Mouse (Mus musculus) bone marrow macrophage, adult 2 months (primary cell): ENCODE data around the gene Nptxr. TPM values are rescaled to one million over a fixed set of nuclear protein-coding genes. Genes with fewer than 3 reads are reported as not detected.

ENCODE experiments used
- H3K27ac ChIP-seq: 2 replicates; pipeline ENCODE4 v1.5.1; 2012; ENCODE audit warnings: low read depth, low read length; ENCODE audit not compliant: insufficient read depth
- H3K4me1 ChIP-seq: 2 replicates; pipeline ENCODE4 v1.6.1; 2012; ENCODE audit warnings: low read length; ENCODE audit not compliant: control insufficient read depth, insufficient read depth
- H3K4me3 ChIP-seq: 2 replicates; pipeline ENCODE4 v1.5.1; 2012; ENCODE audit warnings: mild to moderate bottlenecking, low read length, moderate library complexity; ENCODE audit not compliant: insufficient read depth
- CTCF ChIP-seq: IDR thresholded peaks from 2 replicates; pipeline ENCODE4 v1.5.1; 2012; ENCODE audit warnings: low read depth, mild to moderate bottlenecking, low read length, moderate library complexity
- POLR2A ChIP-seq: IDR thresholded peaks from 2 replicates; pipeline ENCODE4 v1.6.1; 2012; ENCODE audit warnings: mild to moderate bottlenecking, low read depth, low read length, borderline replicate concordance
- polyA plus RNA-seq: library from polyadenylated mRNA; stranded (reverse); fragments of >200 nt; gene quantifications from 2 replicates; pipeline ENCODE4 v1.2.4, GENCODE M21; 2012; ENCODE audit not compliant: missing spikeins, insufficient read depth, insufficient read length

Nptxr gene
- polyA plus RNA-seq, 1 experiment = 4.5 TPM

GRCm38 (mm10) chr15:79749162-79749561 lies 55.4 kb downstream of the Nptxr start:
- no peaks in the 10 kb centered on the region for H3K4me1 ChIP-seq
- H3K4me3 ChIP-seq = no peak overlapping the region
- TF ChIP-seq POLR2A = no peak
- TF ChIP-seq CTCF = peak; percentile 5; the same call in 1 of the 2 replicates

DNA sequence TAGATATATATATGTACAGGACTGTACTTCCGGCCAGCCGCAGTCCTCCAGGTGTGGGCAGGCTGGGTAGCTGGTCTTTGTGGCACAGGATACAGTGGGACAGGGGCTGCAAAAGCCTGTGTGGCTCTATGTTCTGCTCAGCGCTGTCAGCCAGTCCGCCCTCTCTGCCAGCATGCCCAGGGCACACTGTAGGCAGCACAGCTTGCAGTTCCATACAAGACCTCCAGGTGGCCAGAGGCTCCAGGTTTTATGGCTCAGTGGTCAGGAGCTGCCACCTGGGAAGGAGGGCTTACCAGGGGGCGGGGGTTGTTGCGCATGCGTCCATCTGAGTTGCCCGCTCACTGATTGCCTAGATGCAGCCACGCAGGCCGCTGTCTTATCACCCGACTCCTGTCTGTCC lies 56.6 kb downstream of the Nptxr start:
- Histone ChIP-seq H3K4me3 (no peak overlapping the region), H3K27ac (no peak overlapping the region), H3K4me1 (peaks cover 3% of the 10 kb centered on the region)
- no peak for TF ChIP-seq CTCF

More at GRCm38 (mm10) chr15:79749162-79749561, 55.4 kb downstream of the Nptxr start:
- H3K27ac ChIP-seq = no peak overlapping the region

GRCm38 (mm10) chr15:79745883-79746282 lies 58.7 kb downstream of the Nptxr start:
- no peak overlapping the region for H3K4me3 ChIP-seq
- peaks cover 9% of the 10 kb centered on the region for H3K4me1 ChIP-seq

DNA sequence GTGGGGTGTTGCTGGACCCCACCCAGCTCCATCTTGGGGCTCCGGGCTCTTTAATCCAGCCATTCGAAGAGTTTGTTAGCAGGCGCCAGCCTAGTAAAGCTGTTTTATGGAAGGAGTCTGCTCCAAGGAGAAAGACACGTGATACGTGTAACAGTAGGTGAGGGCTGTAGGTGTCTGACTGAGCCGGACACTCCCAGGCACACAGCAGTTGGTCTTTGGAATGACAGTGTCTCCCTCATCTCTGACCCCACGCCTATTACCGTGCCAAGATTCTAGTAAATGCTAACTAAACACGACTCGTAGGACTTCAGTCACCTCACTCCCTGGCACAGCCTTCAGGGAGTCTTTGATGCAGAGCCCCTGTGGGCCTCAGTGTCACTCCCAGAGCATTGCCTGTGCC lies 59.3 kb downstream of the Nptxr start:
- Histone ChIP-seq H3K4me1 (peaks cover 13% of the 10 kb centered on the region), H3K4me3 (no peak overlapping the region), H3K27ac (no peak overlapping the region)
- TF ChIP-seq CTCF (no peak), POLR2A (no peak)

More at GRCm38 (mm10) chr15:79745883-79746282, 58.7 kb downstream of the Nptxr start:
- H3K27ac ChIP-seq = no peak overlapping the region
- TF ChIP-seq POLR2A (no peak), CTCF (no peak)

DNA sequence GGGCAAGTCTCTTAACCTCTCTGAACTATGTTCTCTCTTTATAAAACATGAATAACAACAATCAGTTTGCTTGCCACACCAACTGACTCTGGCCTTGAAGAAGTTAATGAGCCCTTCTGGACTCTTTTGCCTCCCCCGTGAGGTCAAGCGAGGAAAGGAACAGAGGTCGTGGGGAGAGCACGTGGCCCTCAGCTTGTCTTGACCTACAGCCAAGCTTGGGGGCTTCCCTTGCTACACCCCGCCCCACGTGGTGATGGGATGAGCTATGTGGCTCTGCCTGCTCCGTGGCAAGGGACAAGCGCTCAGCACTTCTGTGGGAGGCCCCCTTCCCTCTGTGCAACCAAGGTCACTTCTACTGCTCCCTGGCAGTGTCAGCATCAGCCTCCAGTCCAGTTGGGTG lies 59.8 kb downstream of the Nptxr start:
- Histone ChIP-seq H3K27ac (no peak overlapping the region), H3K4me3 (no peak overlapping the region), H3K4me1 (peaks cover 13% of the 10 kb centered on the region)
- no peak for TF ChIP-seq CTCF

- TF ChIP-seq CTCF (no peak), POLR2A (no peak)
- no peak overlapping the region for H3K27ac ChIP-seq
- peaks cover 13% of the 10 kb centered on the region for H3K4me1 ChIP-seq
- no peak overlapping the region for H3K4me3 ChIP-seq
Measured at GRCm38 (mm10) chr15:79744001-79744400, 60.6 kb downstream of the Nptxr start.

DNA sequence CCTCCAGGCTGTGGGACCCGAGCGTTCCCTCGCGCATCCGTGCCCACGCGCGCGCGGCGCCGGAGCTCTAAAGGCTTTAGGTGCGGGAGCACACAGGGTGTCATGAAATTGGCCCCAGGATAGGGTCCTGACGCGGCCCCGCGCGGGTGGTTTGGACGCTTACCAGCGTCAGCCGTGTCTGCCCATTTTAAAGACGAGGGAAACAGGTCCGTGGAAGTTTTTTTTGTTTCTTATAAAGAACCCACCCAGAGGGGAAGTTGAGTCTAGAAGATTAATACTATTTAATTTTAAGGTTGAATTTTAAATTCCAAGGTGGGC lies 61.9 kb downstream of the Nptxr start:
- Histone ChIP-seq H3K4me3 (peak overlapping the region; percentile 78), H3K27ac (no peak overlapping the region), H3K4me1 (peaks cover 13% of the 10 kb centered on the region)
- TF ChIP-seq CTCF (no peak), POLR2A (no peak)

- Histone ChIP-seq H3K4me1 (peaks cover 13% of the 10 kb centered on the region), H3K27ac (peak within 1 kb of the TSS; percentile 78), H3K4me3 (peak within 1 kb of the TSS; percentile 78)
- no peak for TF ChIP-seq CTCF
- TF ChIP-seq POLR2A = no peak
Measured at GRCm38 (mm10) chr15:79741921-79742705, 62.5 kb downstream of the Nptxr start, which contains the start of gene Sun2. Sun2 (minus strand) TSS chr15:79742536.

DNA sequence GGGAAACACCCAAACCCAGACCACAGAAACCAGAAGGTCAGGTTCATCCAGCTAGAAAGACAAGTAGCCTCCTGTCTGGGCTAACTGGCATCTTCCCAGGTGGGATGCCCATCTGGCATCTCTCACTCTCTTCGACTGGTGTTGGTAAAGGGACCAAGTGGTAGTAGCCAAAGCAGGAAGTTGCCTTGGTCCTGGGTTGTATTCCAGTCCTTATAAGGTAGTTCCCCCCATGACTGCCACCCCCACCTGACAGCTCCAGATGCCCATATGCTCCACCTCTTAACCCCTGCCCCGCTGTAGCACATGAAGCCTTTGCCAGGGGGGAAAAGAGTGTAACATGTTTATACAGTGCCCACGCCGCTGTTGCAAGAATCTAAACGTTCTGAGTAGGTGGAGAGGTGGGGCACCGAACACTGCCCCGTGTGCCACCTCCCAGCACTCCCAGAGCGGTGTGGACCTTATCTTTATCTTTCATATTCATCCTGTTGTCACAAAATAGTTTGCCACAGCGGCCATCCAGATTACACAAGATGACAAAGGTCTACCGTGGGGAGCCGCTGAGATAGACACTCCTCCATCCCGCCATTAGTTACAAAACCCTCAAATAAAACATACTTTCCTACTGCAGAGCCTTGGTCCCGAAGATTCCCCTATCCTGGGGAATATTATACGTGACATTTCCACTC lies 63.2 kb downstream of the Nptxr start:
- Histone ChIP-seq H3K4me3 (peak overlapping the region; percentile 78), H3K27ac (peak overlapping the region; percentile 78), H3K4me1 (peaks cover 13% of the 10 kb centered on the region)
- no peak for TF ChIP-seq CTCF
- TF ChIP-seq POLR2A = no peak

GRCm38 (mm10) chr15:79740739-79741138 lies 63.8 kb downstream of the Nptxr start:
- TF ChIP-seq CTCF (no peak), POLR2A (no peak)
- H3K4me1 ChIP-seq = peaks cover 13% of the 10 kb centered on the region
- H3K27ac ChIP-seq = no peak overlapping the region
- H3K4me3 ChIP-seq = peak overlapping the region; percentile 78; the same call in 1 of the 2 replicates

Other genes starting within 250 kb of the Nptxr start
- 0.86 TPM in 1 of 2 replicates, not detected in the other for gene Dmc1, start 199.7 kb downstream of the Nptxr start, polyA plus RNA-seq
- gene Fam227a, start 145.8 kb downstream of the Nptxr start, polyA plus RNA-seq = 2.2 and 2.6 TPM in 2 replicates
- 12.5 and 14.7 TPM in 2 replicates for gene Cby1, start 145.6 kb downstream of the Nptxr start, polyA plus RNA-seq
- 129 and 135 TPM in 2 replicates for gene Tomm22, start 133.9 kb downstream of the Nptxr start, polyA plus RNA-seq
- gene Josd1, start 116.8 kb downstream of the Nptxr start, polyA plus RNA-seq = 20.2 and 21.0 TPM in 2 replicates
- 27.1 and 32.7 TPM in 2 replicates for gene Gtpbp1, start 113.9 kb downstream of the Nptxr start, polyA plus RNA-seq
- 57.1 and 63.2 TPM in 2 replicates for gene Sun2, start 62.2 kb downstream of the Nptxr start, polyA plus RNA-seq
- gene Dnal4, start 26.9 kb downstream of the Nptxr start, polyA plus RNA-seq = 23.9 and 26.0 TPM in 2 replicates
- gene Npcd, start 29.5 kb upstream of the Nptxr start, polyA plus RNA-seq = not detected in 2 replicates
- gene Cbx6, start 29.9 kb upstream of the Nptxr start, polyA plus RNA-seq = 7.4 and 7.9 TPM in 2 replicates
- 179 and 198 TPM in 2 replicates for gene Apobec3, start 86.9 kb upstream of the Nptxr start, polyA plus RNA-seq
- 18.5 and 32.9 TPM in 2 replicates for gene Cbx7, start 166.4 kb upstream of the Nptxr start, polyA plus RNA-seq
- gene Pdgfb, start 210.2 kb upstream of the Nptxr start, polyA plus RNA-seq = 47.3 and 52.2 TPM in 2 replicates